Mouse (Mus musculus) activated CD4-positive, CD25-positive, alpha-beta regulatory T cell, adult 4 months (primary cell): Measurements from ENCODE around the gene Dgat2. TPM values are rescaled to one million over a fixed set of nuclear protein-coding genes. Genes with fewer than 3 reads are reported as not detected.
A peak's percentile ranks its signal among the peaks of the same experiment; 100 is the strongest.

Experiments used
- ATAC-seq: one replicate; pipeline ENCODE4 v1.8.0; 2017
- polyA plus RNA-seq, 2 experiments: library from polyadenylated mRNA; unstranded; fragments of 100-300 nt; shearing (Covaris generic); gene quantifications; one replicate each; pipeline ENCODE4 v1.2.1; 2017

Dgat2 gene
- polyA plus RNA-seq = 1 to 10 TPM; 1.0 to 1.3 TPM

DNA sequence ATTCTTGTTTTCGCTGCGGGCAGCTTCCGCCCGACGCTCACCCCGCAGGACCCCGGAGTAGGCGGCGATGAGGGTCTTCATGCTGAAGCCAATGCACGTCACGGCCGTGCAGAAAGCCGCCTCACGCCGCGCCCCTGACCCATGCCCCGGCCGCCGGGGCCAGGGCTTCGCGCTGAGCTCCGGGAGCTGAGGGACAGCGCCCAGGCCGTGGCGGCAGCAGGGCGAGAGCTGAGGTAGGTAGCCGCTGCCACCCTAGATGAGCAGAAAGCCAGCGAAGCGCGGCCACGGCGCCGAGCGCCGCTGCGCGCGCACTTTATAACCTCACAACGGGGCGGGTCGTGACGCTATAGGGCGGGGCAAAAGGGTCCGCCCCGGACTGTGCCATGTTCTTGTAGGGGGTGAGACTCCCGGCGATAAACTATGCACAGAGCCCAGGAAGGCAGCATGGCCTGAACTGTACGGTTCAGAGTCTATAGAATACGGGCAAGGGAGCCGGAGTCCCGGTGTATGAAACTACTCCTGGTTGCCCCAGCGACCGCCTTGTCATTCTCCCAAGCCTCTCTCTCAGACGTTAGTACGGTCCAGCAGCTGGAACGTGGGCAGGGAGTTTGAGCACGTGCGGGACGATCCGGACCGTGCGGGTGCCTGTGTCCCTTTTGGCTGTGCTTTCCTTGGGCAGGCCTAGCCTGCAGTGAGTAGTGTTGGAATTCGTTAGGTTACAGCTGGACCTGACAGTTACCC, at the start of gene Dgat2:
TSS of gene Dgat2 (minus strand) at position 288 of the 741 bp plus-strand sequence.
- peak; percentile 84 for ATAC-seq

DNA sequence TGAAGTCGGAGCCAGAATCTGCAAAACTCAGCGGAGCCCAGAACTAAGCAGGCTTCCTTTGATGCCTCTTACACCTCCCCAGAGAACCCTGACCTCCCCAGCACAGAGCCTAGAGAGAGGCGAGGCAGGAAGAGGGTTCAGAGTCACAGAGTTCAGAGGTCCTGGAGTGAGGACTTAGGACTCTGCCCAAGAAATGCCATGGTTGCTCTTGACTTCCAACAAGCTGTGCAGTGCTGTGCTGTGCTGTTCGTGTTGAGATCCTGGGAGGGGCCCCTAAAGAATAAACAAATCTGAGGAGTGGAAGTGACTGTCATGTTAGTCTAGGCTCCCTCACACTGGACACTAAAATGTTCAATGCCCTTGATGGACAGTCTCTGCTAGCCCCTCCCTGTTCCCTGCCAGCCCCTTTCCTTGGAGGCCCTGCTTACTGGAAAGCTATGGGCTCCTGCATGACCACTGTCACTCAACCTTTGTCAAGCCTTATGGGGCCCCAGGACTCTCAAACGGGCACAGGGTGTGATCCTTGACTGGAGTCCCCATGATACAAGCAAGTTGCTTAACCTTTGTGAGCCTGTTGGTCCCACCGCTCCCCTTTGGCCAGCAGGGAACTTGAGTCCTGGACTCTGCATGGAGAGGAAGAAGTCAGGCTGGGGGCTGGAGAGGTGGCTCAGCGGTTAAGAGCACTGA, 47.7 kb upstream of the Dgat2 start:
- no peak for ATAC-seq

DNA sequence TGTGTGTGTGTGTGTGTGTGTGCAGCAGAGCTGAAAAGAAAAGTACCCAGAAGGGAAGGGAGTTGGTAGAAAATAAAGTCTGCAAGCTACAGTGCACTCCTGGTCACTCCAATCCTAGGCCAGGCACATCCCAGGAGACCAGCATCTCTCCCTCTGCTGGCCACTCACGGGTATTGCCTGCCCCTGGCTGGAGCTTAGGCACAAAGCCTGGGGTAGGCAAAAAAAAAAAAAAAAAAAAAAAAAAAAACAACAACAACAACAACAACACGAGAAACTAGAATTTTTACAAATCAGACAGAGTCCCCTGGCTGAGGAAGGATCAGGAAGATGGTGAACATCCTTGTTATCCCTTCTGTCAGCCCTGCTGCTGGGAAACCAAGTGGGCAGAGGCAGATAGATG, 46.9 kb upstream of the Dgat2 start:
- no peak for ATAC-seq

DNA sequence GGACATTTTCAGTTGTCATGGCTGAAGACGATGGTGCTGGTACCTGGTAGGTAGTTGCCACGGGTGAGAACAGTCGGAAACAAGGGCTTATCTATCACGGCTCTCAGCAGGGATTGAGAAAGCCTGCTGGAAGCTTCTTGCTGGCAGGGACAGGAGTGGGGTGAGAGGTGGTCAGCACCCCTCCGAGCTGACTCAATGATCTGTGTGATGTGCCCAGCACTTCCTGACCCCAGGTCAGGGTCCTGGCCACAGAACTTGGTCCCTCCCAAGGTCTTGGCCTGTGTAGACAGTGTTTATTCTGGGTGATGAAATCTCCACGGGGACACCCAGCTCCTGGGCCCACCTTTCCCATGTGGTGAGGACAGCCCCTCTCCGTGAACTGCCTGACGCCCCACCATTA, 46.3 kb upstream of the Dgat2 start:
- no peak for ATAC-seq

DNA sequence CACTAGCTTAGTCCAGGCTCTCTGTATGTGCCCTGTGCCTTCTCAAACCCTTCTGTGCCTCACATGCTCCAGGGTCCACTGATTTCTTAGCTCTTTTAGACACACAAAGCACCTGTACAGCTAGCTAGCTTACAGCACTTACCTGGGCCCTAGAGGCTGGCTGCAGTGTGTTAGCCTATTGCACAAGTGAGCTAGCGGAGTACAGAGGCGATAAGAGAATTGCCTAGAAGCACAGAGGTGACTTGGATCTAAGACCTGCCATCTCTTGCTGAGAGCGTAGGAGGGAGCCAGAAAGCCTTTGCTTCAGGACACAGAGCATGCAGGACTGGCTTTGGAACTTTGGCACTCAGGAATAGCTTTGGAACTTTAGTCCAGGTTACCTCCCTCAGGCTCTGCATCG, 44.7 kb upstream of the Dgat2 start:
- ATAC-seq = no peak

DNA sequence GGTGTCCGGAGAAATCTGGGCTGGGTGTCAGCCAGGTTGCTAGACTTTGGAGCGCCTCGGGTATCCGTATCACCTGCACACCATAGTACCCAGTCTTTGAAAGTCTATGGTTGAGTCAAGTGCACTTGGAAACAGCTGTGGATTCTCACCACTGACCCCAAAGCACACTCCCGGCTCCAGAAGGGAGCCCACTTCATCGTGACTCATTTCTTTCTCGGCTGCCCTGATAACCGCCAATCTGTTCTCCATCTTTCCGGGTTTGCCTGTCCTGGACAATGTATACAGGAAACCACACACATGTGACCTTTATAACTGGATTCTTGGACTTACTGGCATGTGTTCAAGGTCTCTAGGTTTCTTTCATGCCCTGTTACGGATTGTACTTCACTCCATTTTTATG, 44.1 kb upstream of the Dgat2 start:
- ATAC-seq = no peak

DNA sequence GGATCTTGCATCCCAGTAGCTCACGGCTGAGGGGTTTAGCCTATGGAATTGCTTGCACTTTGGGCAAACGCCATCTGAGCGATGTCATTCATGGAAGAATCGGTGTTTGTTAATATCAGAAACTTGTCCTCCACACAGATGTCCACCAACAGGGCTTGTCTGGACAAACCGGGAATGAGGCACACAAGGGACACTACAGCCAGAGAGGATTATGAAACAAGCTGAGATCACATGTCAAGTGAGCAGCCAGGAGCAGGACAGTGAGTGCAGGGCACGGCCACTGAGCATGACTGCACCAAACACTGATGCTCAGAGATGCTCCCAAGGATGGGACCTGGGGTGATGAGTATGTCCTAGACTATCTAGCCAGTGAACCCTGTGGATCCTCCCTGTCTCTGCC, 42.9 kb upstream of the Dgat2 start:
- no peak for ATAC-seq

DNA sequence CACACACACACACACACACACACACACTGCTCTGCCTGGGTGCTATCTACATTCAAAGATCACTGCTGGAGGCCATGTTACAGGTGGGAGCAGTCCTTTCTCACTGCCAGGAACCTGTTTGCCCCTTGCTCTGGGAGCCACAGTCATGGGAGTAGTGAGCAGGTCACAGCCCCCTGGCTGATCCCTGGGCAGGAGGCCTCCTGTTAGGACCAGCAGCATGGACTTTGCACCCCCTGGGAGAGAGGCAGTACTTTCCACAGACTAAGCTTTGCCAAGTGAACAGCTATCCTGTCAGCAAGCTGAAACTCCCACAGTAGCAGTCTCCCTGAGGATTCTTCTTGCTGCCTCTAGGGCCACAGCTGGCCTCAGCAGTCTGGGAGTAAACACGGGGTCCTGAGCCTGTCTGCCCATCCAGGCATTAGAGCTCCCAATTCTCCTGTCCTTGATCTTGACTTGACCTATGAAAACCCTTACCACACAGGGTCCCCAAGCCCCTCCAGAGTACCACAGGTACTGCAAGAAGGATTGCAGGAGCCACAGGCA, 42.2 kb upstream of the Dgat2 start:
- no peak for ATAC-seq

DNA sequence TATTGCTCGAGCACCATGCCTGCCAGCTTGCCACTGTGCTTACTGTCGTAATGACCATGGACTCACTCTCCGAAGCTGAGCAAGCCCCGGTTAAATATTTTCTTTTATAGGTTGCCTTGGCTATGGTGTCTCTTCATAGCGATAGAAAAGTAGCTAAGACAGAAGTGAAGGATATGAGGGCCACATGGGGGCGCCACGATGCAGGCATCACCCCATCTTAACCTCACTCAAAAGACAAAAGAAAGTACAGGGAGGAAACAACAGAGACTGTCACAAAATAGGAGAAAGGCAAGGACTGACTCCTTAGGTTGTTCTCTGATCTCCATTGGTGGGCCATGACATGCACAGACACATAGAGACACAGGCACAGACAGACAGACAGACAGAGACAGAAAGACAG, 41.7 kb upstream of the Dgat2 start:
- ATAC-seq = no peak

DNA sequence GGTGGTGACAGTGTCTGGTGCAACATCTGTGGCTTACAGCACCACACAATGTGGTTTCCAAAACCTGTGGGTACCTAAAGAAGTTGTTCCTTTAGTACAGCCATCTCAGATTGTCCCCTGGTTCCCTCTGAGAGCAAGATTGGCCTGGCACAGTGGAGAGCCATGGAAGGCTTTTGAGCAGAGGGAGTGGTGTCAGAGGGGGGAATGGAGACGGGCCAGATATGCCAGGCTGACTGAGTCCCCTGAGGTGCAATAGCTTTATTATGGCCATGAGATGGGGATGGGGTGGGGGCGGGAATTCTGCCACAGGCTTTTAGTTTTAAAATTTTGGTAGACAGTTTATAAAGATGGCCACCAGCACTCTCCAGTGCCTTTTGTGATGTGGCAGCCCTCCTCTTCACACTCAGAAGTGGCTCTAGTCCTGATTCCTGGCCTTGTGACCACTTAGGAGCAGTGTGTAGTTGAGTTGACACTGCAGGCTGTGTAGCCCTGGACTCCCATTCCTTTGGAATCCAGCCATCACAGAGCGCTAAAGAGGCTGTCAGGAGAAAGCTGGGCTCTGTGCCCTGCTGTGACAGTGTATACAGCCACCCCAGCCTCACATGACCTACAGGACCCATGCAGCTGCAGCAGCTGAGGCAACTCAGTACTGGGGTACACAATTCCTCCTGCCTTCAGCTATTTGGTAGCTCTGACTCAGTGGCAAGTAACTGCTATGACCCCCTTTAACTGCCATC, 35.0 kb upstream of the Dgat2 start:
- ATAC-seq = no peak

DNA sequence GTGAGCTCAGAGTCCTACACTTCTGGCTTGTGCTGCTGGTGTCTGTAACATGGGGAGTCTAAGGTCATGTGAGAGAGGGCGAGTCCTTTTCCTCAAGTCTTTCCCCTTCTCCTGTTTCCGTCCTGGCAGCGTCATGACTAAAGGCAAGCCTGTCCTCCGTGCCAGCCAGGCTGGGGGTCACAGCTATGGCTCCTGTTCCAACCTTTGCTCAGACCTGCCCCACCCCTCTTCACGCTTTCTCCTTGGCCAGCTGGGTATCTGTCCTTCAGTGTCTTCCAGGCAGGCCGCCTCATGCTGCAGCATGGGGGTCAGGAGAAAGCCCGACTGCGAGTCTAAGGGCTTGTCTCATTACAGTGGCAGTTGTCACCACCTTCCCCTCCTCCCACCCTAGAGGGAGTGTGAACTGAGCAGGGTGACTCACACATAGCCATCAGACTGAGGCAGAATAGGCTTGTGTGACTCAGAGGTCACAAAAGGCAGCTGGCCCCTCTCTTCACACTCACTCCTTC, 32.9 kb upstream of the Dgat2 start:
- no peak for ATAC-seq

DNA sequence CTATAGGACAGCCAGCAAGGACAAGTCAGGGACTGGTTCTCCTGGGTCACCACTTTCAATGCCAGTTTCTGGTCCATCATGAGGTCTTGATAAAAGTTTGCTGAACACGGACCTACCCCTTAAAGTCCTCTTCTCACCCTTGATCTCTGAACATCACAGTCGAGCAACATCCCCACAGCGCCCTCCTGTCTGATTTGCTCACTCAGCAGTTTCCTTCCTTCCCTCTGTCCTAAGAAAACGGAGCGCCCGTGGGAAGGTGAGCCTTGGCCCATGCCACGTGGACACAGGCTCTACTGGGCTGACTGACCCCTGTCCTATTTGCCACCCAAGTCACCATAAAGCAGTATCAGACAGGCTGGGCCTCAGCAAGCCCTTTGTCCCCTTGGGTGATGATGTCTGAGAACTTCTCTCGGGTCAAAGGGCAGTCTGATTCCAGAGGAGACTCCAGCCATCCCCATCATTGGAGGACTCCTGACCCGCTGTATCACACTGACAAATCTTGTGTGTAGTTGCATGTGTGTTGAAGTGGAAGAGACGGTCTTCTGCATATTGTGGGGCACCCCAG, 32.2 kb upstream of the Dgat2 start:
- no peak for ATAC-seq

DNA sequence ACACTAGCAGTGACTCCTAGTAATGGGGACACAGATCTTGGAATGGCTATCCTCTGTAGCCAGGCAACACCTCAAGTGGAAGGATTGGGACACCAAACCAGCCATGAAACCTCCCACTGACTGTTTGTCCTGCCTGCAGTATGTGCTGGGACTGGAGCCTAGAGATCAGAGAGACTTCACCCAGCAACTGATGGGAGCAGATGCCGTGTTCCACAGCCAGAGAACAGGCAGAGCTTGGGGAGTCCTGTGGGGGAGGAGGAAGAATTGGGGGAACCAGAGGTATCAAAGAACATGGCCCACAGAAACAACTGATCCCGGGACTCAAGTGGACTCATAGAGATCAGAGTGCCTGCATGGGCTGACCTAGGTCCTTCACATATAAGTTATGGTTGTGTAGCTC, 31.2 kb upstream of the Dgat2 start:
- ATAC-seq = no peak

DNA sequence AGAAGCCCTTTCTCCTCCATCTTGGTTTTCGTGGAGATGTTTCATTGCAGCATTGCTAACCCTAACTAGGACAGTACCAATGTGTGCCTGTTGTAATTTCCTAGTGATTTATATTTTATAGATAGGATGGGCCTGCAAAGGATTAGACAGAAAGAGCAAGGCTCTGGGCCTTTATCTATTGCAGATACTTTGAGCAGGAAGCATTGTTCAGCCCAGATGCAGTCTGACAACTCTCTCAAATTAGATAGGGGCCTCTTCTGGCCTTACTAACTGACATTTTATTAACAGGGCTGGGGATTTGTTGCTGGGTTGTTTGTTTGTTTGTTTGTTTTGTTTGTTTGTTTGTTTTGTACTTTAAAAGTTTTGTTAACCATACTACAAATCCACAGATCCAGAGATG, 30.5 kb upstream of the Dgat2 start:
- no peak for ATAC-seq

DNA sequence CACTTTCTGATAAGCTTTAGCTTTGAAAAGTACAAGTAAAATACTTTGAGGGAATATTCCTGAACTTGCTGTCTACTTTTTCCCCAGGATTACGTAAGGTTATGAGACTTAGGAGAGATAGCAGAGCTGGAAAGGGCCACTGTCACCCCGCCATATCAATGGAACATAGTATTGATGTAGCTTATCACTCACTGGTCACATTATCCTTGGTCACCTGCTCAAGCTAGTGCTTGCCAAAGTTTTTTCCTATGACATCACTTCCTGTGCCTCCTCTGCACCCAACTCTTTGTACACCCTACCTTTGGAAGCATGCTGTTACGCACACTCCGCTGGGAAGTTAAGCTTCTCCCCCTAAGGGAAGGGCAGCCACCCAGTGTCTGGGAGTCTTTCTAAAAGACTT, 26.2 kb upstream of the Dgat2 start:
- no peak for ATAC-seq

DNA sequence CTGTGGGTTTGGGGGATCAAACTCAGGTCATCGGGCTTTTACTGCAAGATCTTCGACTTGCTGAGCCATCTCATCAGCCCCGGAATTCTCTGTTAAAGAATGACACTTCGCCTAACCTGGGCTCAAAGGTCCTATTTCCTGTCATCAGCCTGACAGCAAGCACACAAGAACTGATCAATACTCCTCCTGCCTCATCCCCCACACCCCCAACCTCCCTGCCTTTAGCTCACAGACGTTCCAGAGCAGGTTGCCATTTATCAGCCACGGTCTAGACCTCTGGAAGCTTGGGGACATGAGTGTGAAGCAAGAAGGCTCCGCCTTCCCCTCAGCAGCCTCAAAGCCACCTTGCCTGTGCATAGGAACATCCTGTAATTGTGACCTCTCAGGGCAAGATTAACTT, 23.8 kb upstream of the Dgat2 start:
- ATAC-seq = no peak

DNA sequence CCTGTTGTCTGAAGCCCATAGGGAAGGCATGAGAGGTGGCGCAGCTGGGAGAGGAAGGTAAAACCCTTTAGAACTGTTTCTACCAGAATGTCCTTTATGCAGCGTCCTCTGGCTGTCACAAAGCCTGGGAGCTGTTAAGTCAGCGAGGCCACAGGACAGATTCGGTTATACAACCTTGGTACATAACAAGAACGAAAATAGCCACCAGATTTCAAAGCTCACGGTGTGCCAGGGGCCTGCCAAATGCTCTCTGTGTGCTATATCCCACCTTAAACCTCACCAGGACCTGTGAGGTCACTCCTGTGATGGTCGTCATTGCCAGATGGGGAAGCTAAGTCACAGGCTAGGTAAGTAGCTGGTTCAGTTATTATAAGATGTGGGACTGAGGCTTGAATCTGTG, 19.6 kb upstream of the Dgat2 start:
- ATAC-seq = no peak

DNA sequence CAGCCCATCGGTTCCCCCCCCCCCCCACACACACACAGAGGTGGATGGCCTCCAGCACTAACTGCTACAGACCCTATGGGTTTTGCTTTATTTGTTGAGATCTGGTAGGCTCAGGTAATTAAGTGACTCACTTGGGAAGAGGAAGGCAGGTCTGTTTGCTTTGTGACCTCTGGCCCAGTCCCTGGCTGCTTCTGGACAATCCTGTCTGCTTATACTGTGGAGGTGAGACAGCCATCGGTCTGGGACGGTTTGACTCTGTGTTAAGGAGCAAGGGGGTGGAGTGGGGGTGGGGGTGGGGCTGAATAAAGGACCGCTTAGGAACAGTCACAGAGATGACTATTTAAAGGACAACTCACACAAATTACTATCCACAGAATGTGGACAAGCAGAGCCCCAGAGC, 17.8 kb upstream of the Dgat2 start:
- ATAC-seq = no peak

DNA sequence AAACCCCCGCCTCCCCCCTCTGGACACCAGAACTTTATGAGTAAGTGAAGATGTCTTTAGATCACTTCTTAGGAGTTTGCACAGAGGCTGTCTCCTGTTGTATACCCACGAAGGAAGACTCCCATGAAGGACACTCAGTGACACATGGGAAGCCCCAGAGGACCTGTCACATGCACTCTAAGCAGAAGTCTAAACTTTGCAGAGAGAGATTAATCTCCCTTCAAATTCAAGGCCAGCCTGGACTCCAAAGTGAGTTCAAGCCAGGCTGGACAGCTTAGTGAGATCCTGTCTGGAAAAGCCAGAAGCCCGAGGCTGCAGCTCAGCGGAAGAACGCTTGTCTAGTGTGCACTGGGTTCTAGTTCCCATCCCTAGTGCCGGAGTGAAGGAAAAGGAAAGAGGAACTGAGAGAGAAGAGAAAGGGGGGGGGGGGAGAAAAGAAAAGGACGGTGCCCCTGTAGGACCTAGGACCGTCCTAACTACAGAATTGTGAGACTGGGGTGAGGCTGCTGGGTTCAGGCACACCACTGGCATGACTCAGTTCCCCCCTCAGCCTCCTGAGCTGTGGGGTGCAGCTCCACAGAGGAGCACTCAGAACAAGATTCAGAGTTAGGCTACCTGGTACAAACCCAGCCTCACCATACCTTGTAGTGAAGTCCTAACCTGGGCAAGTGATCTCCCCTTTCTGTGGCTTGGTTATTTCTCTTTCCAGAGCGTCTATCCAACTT, 17.1 kb upstream of the Dgat2 start:
- ATAC-seq = no peak

DNA sequence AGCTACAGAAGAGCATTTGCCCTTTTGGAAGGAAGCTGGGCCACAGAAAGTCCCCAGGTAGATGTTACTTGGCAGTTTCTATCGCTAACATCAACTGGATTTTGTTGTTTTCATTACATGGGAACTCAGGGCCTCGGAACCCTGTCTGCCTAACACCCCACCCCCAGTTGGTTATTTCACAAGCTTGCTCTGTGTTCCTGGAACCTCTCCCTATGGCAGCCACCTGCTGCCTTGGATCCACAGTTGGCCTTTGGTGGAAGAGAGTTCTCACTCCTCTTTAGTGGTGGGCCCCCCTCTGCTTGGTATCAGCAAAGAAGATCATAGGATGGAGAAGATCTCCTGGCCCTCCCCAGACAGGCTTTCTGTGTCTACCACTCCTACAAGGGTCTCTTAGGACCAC, 16.3 kb upstream of the Dgat2 start:
- no peak for ATAC-seq

DNA sequence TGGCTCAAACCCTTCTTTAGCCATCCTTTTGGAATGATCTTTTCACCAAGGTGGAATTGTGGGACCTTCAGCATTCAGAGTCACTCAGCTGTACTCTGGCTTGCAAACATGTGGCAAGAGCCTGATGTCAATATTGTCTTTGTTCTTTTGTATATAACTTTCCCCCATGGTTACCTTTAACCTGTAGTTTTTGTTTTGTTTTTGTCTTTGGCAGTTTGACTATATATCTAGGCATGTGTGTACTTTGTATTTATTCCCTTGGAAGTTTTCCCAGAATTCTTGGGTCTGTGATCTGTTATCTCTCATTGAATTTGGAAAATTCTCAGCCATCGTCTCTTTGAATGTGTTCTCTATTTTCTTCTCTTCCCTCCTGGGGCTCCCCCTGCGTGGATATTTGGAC, 12.0 kb upstream of the Dgat2 start:
- no peak for ATAC-seq

DNA sequence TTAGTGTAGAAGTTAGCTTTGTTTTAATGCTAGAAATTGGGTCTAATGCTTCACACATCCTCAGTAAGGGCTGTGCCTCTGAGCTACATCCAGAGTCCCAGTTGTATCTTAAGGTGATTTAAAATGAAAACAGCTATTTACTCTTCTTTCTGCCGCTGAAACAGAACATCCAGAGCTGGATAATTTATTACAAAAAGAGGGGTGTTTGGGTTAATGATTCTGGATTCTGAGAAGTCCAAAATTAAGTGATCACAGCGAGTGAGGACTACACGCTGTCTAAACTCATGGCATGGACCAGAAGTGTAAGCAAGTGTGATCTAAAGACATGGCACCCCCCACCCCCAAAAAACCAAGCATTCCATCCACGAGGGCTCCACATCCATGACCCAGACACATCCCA, 11.4 kb upstream of the Dgat2 start:
- ATAC-seq = no peak
